Mouse (Mus musculus): ENCODE data around the gene Cyp2j6.
A peak's percentile ranks its signal among the peaks of the same experiment; 100 is the strongest.
"Not testable (repeated sequence)": the region's sequence is repeated elsewhere in the genome, so short reads cannot be mapped to it uniquely, and the experiment has no call there.

Gene Cyp2j6

DNA sequence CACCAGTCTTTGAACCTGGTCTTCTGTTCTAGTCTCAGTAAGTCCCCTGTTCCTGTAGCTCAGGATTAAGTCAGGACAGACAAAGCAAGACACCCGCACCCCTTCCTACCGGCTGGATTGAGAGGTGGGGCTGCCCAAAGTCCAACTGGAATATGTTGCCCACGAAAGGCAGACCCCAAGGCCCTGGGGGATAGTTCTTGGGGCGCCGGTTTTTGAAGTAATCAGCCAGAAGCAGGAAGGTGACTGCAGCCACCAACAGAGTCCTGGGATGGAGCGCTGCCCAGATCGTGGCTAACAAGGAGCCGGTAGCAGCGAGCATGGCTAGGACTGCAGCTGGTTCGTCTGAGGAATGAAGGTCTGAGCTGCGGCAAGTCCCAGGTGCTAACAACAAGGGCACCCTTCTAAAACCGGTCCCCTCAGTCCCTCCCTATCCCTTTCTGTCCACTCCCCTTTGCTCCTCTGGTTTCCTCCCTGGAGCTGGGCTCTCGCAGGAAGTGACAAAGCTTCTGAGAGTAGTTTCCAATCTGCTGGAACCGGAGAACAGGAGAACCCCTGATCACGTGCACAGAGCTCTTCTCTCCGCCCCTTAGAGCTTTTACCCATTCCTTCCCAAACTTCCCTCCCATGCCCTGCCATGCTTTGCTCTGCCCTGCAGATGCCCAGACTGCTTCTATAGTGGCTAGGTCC, at the start of gene Cyp2j6:
Cyp2j6 (minus strand) TSS at position 529 of the 687 bp plus-strand sequence.
- DNase-seq: peak; percentile 36

DNA sequence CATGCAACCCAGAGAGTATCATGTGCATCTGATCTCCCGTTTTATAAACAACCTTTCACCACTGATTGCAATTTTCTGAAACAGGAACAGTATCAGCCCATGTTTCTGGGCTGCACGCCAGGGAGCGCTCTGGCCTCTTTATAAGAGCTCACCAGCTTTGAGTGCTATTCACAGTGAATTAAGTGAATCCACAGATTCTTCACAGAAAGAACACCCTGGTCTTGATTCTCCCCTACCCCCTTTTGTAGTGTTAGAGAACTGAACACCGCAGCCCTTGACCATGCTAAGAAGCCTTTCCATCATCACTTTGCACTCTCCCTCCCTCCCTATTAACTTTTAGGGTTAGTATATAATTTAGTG, 38.3 kb upstream of the Cyp2j6 start:
- DNase-seq: peak; percentile 70

DNA sequence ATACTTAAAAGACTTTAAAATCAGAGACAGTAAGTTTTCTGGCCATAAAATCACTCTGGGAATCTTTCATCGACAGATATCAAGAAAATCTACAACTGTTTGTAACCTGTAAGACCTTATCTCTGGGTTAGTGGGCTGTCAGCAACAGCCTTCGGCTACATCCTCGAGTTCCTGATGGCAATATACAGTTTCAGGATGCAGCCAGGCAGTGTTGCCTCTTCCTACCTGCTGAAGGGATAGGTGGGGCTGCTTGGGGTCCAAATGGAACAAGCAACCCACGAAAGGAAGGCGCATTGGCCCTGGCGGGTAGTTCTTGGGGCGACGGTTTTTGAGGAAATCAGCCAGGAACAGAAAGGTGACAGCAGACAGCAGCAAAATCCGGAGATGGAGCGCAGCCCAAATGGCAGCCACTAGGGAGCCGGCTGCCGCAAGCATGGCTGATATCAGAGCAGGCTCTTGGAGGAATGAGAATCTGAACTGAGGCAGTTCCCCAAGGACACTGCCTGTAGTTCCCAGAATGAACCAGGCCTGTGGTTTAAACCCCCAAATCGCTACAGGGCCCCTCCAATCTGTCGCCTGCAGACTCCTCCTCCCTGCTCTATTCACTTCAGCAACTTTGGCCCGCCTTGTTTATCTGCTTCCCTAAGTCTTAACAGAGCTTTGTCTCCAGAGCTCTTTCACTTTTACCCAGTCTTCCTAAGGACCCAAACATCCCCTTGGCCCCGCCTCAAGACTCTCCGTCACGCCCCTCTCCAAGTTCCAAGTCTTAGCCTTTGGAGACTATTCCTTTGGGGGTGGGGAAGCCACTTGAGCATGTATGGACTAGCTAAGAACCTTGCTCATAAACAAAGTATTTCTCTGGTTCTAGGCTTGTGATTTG, 37.7 kb upstream of the Cyp2j6 start, which contains the start of gene Cyp2j9:
Cyp2j9 (minus strand) TSS at position 668 of the 880 bp plus-strand sequence.
- peak; percentile 36 for DNase-seq

DNA sequence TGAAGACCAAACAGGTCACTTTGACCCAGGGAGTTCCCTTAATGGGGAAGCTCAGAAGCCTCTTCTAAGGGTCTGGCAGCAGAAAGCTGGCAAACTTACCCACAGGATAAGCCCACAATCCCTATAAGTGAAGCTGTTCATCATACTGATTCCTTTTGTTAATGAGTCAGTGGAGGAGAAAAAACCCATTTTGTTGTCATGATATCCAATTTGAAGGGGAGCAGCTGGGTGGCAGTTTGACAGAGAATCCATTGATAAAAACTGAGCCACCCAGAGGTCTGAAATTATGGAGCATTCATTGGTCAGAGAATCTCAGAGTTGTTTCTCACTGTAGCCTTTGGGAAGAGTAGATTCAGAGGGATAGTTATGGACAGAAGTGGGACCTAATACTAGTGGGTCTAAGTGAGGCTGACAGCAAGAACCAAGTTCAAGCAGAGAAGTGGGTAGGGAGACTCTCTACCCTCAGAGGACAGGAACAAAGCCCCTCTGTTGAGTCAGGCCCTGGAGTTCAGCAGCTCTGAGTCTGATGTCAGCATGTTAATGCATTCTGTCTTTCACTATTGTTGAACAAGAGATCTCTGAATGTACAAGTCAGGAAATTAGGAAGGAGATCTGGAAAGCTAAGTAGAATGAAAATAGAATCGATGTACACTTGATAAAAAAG, 28.1 kb upstream of the Cyp2j6 start:
- DNase-seq: no peak

DNA sequence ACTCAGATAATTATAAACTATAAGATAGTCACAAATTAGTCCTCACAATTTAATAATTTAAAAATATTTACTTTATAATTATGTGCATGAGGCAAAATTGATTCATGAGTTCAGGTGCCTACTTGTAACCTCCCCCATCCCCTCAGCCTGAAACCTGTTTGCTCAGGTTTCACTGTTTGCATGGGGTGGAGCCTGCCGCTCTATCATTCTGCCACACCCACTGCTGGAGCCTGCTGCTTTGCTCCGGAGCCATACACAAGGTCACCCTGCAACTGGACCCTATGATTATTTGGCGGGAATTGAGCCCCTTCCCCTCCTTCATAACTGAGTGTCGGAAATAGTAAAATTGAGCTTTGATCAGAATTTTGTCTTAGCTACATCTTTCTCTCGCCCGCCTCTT, 26.9 kb upstream of the Cyp2j6 start:
- not testable (repeated sequence) for DNase-seq

DNA sequence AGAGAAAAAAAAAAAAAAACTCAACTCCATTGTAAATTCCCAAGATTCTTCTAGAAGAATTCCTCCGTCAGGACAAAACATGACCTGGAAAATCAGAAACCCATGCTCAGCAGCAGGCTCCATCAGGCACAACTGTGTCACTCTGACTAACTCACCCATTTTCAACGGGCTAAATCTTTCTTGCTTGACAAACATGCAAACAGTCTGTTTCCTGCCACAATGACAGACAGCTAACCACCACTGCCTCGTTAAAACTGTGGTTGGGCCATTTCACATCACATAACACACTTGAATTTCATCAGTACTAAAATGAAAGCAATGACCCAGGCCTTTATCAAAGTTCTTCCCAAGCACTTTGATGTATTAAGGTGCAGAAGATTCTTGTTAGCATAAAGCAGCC, 16.0 kb upstream of the Cyp2j6 start:
- no peak for DNase-seq

DNA sequence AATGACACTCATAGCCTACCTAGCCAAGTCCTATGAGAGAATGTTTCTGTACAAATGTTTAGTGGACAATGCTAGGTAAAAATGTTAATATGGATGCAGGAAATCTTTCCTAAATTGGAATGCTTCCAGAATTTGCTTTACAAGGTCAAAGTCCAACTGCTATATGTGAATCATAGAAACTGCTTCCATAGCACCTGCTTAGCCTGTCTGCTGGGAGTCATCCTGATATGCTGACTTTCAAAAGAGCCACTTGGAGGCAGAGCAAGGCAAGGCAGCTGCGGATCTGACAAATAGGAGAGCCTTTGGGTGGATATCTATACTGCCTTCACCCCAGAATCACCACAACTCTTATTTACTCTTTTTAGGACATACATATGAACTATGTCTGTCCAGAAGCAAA, 14.5 kb upstream of the Cyp2j6 start:
- no peak for DNase-seq

DNA sequence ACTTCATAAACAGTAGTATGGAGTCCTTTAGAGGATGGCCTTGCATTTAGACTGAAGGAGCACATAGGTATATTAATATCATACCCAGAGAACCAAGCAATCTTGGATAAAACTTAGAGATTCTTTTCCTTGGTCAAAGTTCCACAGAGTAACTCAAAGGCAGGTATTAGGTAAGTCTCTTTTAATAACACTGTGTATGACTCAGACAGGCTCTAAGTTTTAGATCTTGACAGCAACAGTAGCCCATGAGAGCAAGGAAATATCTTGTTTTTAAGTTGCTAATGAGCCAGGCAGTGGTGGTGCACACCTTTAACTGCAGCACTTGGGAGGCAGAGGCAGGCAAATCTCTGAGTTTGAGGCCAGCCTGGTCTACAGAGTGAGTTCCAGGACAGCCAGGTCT, 12.3 kb upstream of the Cyp2j6 start:
- no peak for DNase-seq

DNA sequence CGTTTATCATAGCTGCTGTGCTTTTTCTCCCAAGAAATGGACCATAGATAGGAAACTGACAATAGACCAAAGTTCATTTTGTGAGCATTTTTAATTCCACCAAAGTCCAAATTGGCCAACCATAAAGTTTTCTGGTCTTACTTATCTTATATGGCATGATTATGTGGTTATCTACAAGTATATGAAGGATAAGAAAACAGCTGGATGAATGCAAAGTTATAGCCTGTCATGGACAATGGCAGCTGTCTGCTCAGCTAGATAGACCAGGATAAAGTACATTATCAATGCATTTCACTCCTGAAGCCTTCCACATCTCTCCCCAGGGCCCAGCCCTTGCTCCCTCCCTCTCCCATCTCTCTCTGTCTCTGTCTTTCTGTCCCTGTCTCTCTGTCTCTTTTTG, 7.0 kb upstream of the Cyp2j6 start:
- no peak for DNase-seq

DNA sequence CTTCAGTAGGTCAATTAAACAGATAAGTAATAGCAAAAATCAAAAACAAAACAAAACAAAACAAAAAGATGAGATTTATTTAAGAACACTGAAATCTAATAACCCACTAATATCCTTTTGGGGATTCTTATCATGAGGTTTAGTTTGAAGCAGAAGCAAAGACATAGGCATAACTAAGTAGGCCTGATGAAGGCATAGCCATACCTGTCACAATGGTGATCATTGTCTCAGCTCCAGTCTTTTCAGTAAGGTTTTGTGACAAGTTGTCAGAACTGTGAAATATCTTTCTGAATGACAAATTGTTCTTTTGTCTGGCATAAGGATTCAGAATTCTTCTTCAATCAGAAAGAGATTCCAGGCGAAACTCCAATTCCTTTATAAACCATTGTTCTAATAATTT, 6.3 kb upstream of the Cyp2j6 start:
- no peak for DNase-seq

DNA sequence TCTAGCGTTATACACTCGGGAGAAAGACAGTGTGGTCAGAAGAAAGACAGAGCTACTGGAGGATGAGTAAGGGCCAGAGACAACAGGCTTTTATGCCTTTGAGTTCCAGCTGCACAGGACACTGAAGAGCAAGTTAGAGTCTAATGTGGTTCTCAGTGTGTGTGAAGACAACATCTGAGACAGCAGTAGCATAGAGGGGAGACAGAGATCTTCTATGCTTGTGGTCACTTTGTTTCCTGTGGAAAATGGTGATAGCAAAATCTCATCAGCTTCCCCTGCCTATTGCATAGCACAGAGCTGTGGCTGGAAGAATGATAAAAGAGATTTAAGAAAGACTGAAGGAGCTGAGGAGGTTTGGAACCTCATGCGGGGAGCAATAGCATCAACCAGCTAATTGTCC, 1.8 kb downstream of the Cyp2j6 start:
- no peak for DNase-seq

DNA sequence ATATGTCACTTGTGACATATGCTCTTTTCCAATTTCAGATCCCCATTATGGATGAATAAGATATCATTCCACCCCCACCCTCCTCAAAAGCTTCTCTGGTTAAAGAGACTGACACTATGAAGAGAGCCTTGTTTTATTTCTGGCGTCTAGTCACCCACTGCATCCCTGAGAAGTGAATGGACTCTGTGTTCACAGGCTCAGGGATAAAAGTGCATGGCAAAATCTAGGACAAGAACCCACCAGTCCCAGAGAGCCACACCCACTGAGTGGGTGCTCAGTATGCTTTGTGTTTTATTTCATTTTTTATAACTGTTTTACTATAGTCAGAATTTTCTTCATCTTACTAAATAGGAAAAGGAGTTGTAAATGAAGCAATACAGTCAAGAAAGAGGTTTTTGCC, 7.5 kb downstream of the Cyp2j6 start:
- DNase-seq: no peak

DNA sequence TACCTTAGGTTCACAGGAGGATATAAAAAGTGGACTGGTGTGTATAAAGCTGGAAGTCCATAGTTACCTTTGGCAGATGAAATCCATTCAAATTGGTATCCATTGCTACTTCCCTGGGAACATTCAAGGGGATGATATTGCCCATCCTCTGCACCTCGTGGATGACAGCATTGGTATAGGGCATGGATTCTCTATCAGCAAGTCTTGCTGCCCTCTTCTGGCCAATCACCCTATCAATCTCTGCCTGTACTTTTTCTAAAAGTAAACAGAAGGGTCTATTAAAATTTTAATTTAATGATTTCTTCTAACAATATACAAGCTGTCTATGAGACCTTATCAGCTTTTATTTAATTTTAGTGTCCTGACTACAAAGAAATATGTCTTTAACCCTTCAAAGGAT, 27.7 kb downstream of the Cyp2j6 start:
- no peak for DNase-seq

DNA sequence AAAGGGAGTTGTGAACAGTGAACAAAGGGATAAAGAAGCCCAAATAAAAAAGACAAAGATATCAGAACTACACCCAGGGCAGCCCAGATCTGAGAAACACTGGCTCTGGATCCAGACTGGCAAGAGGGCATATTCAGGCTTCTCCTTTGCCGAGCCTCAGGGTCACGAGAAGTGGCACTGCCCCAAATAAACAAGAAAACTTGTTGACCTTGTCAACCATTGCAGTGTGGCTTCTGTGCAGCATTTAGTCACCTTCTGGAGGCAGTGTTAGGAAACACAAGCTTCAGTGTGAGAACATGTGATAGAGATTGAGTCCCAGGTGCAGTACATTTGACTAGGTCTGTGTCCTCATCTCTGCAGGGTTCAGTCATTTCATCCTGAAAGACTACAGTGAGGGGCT, 31.2 kb downstream of the Cyp2j6 start:
- DNase-seq: no peak

DNA sequence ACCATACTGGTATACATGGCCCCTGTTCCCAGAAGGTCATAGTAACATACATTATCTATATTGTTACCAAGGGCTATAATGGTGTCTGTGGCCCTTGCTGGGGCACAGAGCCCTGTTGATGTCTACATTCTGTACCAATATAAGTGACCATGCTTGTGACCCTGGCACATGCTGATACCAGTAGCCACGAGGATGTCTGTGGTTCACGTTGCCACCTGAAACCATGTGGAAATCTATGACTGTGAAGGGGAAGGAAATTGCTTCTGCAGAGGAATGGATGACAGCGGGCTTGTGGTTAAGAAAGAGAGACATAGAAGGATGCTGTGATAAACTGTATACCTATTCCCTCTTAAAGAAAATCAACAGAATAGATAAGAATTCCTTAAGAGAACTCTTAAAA, 43.4 kb downstream of the Cyp2j6 start:
- no peak for DNase-seq

DNA sequence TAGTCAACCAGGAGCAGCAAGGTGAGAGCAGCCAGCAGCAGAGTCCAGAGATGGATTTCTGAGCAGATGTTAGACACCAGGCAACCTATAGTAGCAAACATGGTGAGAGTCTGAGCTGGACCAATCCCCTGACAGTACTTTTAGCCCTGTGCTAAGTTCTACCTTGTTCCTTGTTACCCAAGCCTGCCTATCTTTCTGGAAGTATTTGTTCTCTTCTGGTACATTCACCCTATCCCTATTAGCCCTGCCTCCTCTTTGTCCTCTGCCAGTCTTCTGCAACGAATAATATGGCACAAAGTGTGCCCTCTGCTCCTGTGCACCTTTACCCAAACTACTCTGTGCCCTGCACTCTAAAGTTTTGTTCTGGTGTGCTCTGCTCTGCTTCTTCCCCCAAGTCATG, 46.2 kb downstream of the Cyp2j6 start, which contains the start of gene Cyp2j8:
Cyp2j8 (minus strand) TSS at position 101 of the 400 bp plus-strand sequence.
- DNase-seq: no peak

Measured in right cerebral cortex, postnatal 4 days (tissue).